Mouse (Mus musculus): ENCODE results near the gene Fam186b. TPM values are rescaled to one million over a fixed set of nuclear protein-coding genes. Genes with fewer than 3 reads are reported as not detected.

Gene Fam186b
- total RNA-seq, 2 experiments from 2014 or later = not detected

GRCm38 (mm10) chr15:99233719-99234118 lies 62.0 kb downstream of the Fam186b start:
- no peak for ATAC-seq (replicated peaks; ENCODE audit: poor library complexity, severe bottlenecking)

GRCm38 (mm10) chr15:99231998-99232397 lies 63.7 kb downstream of the Fam186b start:
- ATAC-seq (replicated peaks; ENCODE audit: poor library complexity, severe bottlenecking) = no peak

- no peak for ATAC-seq (replicated peaks; ENCODE audit: poor library complexity, severe bottlenecking)
Observed at GRCm38 (mm10) chr15:99226090-99226489, 69.6 kb downstream of the Fam186b start.

GRCm38 (mm10) chr15:99225081-99225810 lies 70.4 kb downstream of the Fam186b start:
- no peak for ATAC-seq (replicated peaks; ENCODE audit: poor library complexity, severe bottlenecking)

- peak; percentile 57; the same call in 1 of the 2 replicates for ATAC-seq (replicated peaks; ENCODE audit: poor library complexity, severe bottlenecking)
Observed at GRCm38 (mm10) chr15:99224208-99224911, 71.3 kb downstream of the Fam186b start, which contains the start of gene Kcnh3. Kcnh3 (plus strand) TSS chr15:99224861.

- ATAC-seq (replicated peaks; ENCODE audit: poor library complexity, severe bottlenecking) = 0 out of 2 replicates have a peak, but pooled peaks have one; percentile 8
Observed at GRCm38 (mm10) chr15:99223585-99224207, 72.0 kb downstream of the Fam186b start.

GRCm38 (mm10) chr15:99222794-99223584 lies 72.7 kb downstream of the Fam186b start:
- ATAC-seq (replicated peaks; ENCODE audit: poor library complexity, severe bottlenecking) = no peak

- no peak for ATAC-seq (replicated peaks; ENCODE audit: poor library complexity, severe bottlenecking)
Observed at GRCm38 (mm10) chr15:99221315-99221952, 74.3 kb downstream of the Fam186b start.

Other genes with a start within 250 kb of the Fam186b start
- not detected in 2 replicates for gene Prph, start 240.7 kb downstream of the Fam186b start, total RNA-seq (2014; fragmentation: Nextera tagmentation)
- gene Prph, start 240.7 kb downstream of the Fam186b start, total RNA-seq (2017) = not detected in 2 replicates
- 11.0 and 44.6 TPM in 2 replicates for gene Troap, start 221.3 kb downstream of the Fam186b start, total RNA-seq (2014; fragmentation: Nextera tagmentation)
- gene Troap, start 221.3 kb downstream of the Fam186b start, total RNA-seq (2017) = 21.5 and 24.9 TPM in 2 replicates
- gene C1ql4, start 208.1 kb downstream of the Fam186b start, total RNA-seq (2014; fragmentation: Nextera tagmentation) = not detected in 2 replicates
- not detected in 2 replicates for gene C1ql4, start 208.1 kb downstream of the Fam186b start, total RNA-seq (2017)
- not detected in 2 replicates for gene Dnajc22, start 202.7 kb downstream of the Fam186b start, total RNA-seq (2014; fragmentation: Nextera tagmentation)
- not detected in 2 replicates for gene Dnajc22, start 202.7 kb downstream of the Fam186b start, total RNA-seq (2017)
- 0.85 TPM in 1 of 2 replicates, not detected in the other for gene Spats2, start 170.0 kb downstream of the Fam186b start, total RNA-seq (2014; fragmentation: Nextera tagmentation)
- gene Spats2, start 170.0 kb downstream of the Fam186b start, total RNA-seq (2017) = 0.46 and 1.0 TPM in 2 replicates
- not detected in 2 replicates for gene Kcnh3, start 71.0 kb downstream of the Fam186b start, total RNA-seq (2014; fragmentation: Nextera tagmentation)
- not detected in 2 replicates for gene Kcnh3, start 71.0 kb downstream of the Fam186b start, total RNA-seq (2017)
- 30.9 and 51.4 TPM in 2 replicates for gene Mcrs1, start 43.9 kb downstream of the Fam186b start, total RNA-seq (2014; fragmentation: Nextera tagmentation)
- 44.0 and 48.0 TPM in 2 replicates for gene Mcrs1, start 43.9 kb downstream of the Fam186b start, total RNA-seq (2017)
- gene Prpf40b, start 801 bp downstream of the Fam186b start, total RNA-seq (2014; fragmentation: Nextera tagmentation) = 13.5 and 17.6 TPM in 2 replicates
- gene Prpf40b, start 801 bp downstream of the Fam186b start, total RNA-seq (2017) = 7.2 and 10.7 TPM in 2 replicates
- 18.0 and 22.5 TPM in 2 replicates for gene Fmnl3, start 74.6 kb upstream of the Fam186b start, total RNA-seq (2014; fragmentation: Nextera tagmentation)
- gene Fmnl3, start 74.6 kb upstream of the Fam186b start, total RNA-seq (2017) = 20.7 and 23.8 TPM in 2 replicates
- 383 and 409 TPM in 2 replicates for gene Tmbim6, start 97.0 kb upstream of the Fam186b start, total RNA-seq (2014; fragmentation: Nextera tagmentation)
- 163 and 164 TPM in 2 replicates for gene Tmbim6, start 97.0 kb upstream of the Fam186b start, total RNA-seq (2017)
- 5.0 and 13.4 TPM in 2 replicates for gene Nckap5l, start 161.9 kb upstream of the Fam186b start, total RNA-seq (2014; fragmentation: Nextera tagmentation)
- gene Nckap5l, start 161.9 kb upstream of the Fam186b start, total RNA-seq (2017) = 0.26 and 7.5 TPM in 2 replicates
- gene Bcdin3d, start 178.8 kb upstream of the Fam186b start, total RNA-seq (2014; fragmentation: Nextera tagmentation) = 3.1 and 3.6 TPM in 2 replicates
- 2.9 and 4.2 TPM in 2 replicates for gene Bcdin3d, start 178.8 kb upstream of the Fam186b start, total RNA-seq (2017)
- gene Faim2, start 232.3 kb upstream of the Fam186b start, total RNA-seq (2014; fragmentation: Nextera tagmentation) = not detected in 2 replicates
- gene Faim2, start 232.3 kb upstream of the Fam186b start, total RNA-seq (2017) = 0.17 TPM in 1 of 2 replicates, not detected in the other

Data from granulocyte monocyte progenitor cell, adult 5-6 weeks (primary cell).